Mouse (Mus musculus) stomach, embryonic 16.5 days (tissue): ENCODE results near the gene Lix1l. TPM values are rescaled to one million over a fixed set of nuclear protein-coding genes. Genes with fewer than 3 reads are reported as not detected.

ENCODE experiments used
- ATAC-seq: fragments of 200-750 bp; cut with Nextera tagmentation; 2 replicates; pipeline ENCODE4 v1.8.0; 2017; ENCODE audit warnings: moderate number of reproducible peaks, moderate TSS enrichment; ENCODE audit not compliant: insufficient read depth, low FRiP score
- H3K27ac ChIP-seq: fragments of 300-500 bp; sonication (generic); 2 replicates; pipeline ENCODE4 v1.5.1; 2014; ENCODE audit warnings: low read length
- H3K27me3 ChIP-seq: fragments of 300-500 bp; sonication (generic); 2 replicates; pipeline ENCODE4 v1.6.1; 2014; ENCODE audit warnings: low read length, control low read depth, mixed read lengths; ENCODE audit not compliant: control insufficient read depth, insufficient read depth
- H3K36me3 ChIP-seq: fragments of 300-500 bp; sonication (generic); 2 replicates; pipeline ENCODE4 v1.6.1; 2014; ENCODE audit warnings: low read length; ENCODE audit not compliant: control insufficient read depth, insufficient read depth
- H3K4me1 ChIP-seq: fragments of 300-500 bp; sonication (generic); 2 replicates; pipeline ENCODE4 v1.6.1; 2014; ENCODE audit warnings: low read length, control low read depth, mixed read lengths; ENCODE audit not compliant: control insufficient read depth, insufficient read depth
- H3K4me2 ChIP-seq: fragments of 300-500 bp; sonication (generic); 2 replicates; pipeline ENCODE4 v1.6.1; 2014; ENCODE audit warnings: low read depth, low read length, mixed read lengths
- H3K4me3 ChIP-seq: fragments of 300-500 bp; sonication (generic); replicated peaks from 2 replicates; pipeline ENCODE4 v1.5.1; 2014; ENCODE audit warnings: mild to moderate bottlenecking, low read length
- H3K9ac ChIP-seq: fragments of 300-500 bp; sonication (generic); 2 replicates; pipeline ENCODE4 v1.6.1; 2014; ENCODE audit warnings: low read length
- H3K9me3 ChIP-seq: fragments of 300-500 bp; sonication (generic); replicated peaks from 2 replicates; pipeline ENCODE4 v1.6.1; 2016; ENCODE audit warnings: low read length, control low read depth; ENCODE audit not compliant: control insufficient read depth
- WGBS: fragments of 180-500 bp; shearing (Covaris S2); extraction: QIAGEN DNeasy Blood & Tissue Kit; methylation state at CpG from one replicate; pipeline ENCODE4 v1.1.7; 2014; 5-methylcytosine and 5-hydroxymethylcytosine counted together
- polyA plus RNA-seq: library from polyadenylated mRNA; unstranded; fragments of >200 nt; fragmentation: Nextera tagmentation; extraction: Ambion mirVana; gene quantifications from 2 replicates; pipeline ENCODE4 v1.2.1, GENCODE M21; 2015

Lix1l gene
- polyA plus RNA-seq, 1 experiment from 2014 or later = 7.5 TPM

DNA sequence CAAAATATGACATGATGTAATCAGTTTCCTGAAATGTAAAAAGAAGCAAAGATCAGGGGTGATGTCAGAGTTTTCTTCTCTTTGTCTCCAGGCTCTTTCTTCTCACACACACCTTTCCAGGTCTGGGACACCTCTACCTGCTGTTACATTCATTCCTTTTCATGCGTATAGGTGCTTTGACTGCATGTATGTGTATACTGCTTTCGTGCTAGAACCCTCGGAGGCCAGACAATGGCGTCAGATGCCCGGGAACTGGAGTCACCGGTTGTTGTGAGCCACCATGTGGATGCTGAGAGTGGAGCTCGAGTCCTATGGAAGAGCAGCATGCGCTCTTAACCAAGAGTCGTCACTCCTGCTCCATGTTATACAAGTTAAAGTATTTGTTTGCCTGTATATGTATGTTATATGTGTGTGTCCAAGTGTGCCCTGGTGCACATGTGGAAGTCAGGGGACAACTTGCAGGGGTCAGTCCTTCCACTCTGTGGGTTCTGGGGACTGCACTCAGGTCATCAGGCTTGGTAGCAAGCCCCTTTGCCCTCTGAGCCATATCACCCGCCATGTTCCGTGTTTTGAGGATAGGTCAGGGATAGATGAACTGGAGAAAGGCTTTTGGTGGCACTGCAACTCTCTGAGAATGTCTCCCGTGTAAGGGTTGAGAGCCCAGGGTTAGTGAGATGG is 22.2 kb upstream of the Lix1l start:
- 83% methylated on average over 12 of the region's 12 CpGs for WGBS
- no peak overlapping the region for H3K4me2 ChIP-seq
- no peak overlapping the region for H3K4me3 ChIP-seq
- no peaks in the 10 kb centered on the region for H3K36me3 ChIP-seq
- H3K9ac ChIP-seq = no peak overlapping the region
- ATAC-seq = no peak
- H3K4me1 ChIP-seq = peaks cover 27% of the 10 kb centered on the region
- no peak overlapping the region for H3K27ac ChIP-seq
- H3K27me3 ChIP-seq = no peaks in the 10 kb centered on the region
- no peaks in the 10 kb centered on the region for H3K9me3 ChIP-seq

DNA sequence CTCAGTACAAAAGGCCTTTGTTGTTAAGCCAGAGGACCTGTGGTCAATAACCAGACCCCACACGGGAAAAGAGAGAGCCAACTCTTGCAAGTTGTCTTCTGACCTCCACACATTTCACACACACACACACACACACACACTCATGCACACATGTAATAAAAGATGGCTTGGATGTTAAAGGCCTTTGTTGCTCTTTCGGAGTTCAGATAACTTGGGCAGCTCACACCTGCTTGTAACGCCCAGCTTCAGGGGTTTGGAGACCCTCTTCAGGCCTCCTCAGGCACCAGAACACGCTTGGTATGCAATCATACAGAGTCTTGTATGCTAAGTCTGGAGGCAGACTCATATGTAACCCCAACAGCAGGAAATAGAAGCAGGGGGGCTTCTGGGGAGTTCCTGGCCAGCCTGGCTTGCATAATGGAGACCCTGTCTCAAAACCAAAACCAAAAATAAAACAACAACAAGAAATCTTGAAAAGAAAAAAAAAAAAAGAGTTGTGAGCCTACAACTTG is 21.7 kb upstream of the Lix1l start:
- no peaks in the 10 kb centered on the region for H3K9me3 ChIP-seq
- H3K4me3 ChIP-seq = no peak overlapping the region
- H3K27ac ChIP-seq = no peak overlapping the region
- no peak overlapping the region for H3K4me2 ChIP-seq
- no peaks in the 10 kb centered on the region for H3K27me3 ChIP-seq
- no peak for ATAC-seq
- H3K36me3 ChIP-seq = no peaks in the 10 kb centered on the region
- H3K4me1 ChIP-seq = peaks cover 27% of the 10 kb centered on the region
- no peak overlapping the region for H3K9ac ChIP-seq
- 78% methylated on average over 4 of the region's 4 CpGs for WGBS

DNA sequence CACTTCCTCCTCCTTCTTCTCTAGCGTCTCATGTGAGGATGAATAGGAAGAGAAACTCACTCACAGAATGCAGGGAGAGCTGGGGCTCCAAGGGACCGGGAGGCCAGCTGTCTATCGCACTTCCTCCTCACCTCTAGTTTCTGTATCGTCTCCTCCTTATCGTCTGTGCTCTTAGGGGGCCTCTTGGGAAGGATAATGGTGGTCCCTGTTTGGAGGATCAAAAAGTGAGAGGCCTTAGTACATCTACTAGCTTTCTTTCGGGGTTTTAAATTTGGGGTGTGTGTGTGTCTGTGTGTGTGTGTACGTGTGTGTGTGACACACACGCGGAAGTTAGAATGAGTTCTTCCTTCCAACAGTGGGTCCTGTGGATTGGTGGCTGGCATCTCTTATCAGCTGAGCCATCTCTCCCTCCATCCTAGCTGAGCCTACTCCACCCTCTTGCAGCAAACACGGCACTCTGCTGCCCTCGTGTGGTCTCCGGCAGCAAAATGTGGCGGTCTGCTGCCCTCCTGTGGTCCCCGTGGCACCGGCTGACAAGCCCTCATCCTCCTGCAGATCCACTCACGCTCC is 21.0 kb upstream of the Lix1l start:
- Histone ChIP-seq H3K4me1 (peaks cover 27% of the 10 kb centered on the region), H3K4me3 (peak overlapping the region; percentile 28), H3K27me3 (no peaks in the 10 kb centered on the region), H3K4me2 (peak overlapping the region; percentile 47), H3K9me3 (no peaks in the 10 kb centered on the region), H3K27ac (no peak overlapping the region), H3K36me3 (no peaks in the 10 kb centered on the region), H3K9ac (peak overlapping the region; percentile 68)
- WGBS = 14% methylated on average over 16 of the region's 16 CpGs
- ATAC-seq = peak; percentile 51; the same call in 1 of the 2 replicates

DNA sequence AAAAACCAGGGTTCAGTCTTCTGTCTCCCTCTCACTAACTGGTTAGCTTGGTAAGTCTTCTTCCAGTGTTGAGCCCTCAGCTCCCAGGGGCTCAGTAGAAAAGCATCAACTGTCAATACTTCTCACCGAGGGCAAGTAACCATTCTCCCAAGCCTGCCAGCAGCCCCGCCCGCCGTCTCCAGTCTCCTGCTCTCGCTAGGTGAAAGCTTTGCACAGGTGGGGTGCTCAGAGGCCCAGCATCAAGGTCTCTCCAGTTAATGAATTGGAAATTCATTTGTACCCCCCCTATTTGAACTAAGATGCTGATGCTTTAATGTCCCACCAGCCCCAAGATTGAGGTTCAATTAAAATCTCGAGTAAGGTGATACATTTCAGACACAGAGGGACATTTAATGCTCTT is 19.8 kb upstream of the Lix1l start:
- WGBS = 58% methylated on average over 6 of the region's 6 CpGs
- Histone ChIP-seq H3K36me3 (no peaks in the 10 kb centered on the region), H3K4me2 (no peak overlapping the region), H3K9me3 (no peaks in the 10 kb centered on the region), H3K4me3 (no peak overlapping the region), H3K27me3 (no peaks in the 10 kb centered on the region), H3K27ac (no peak overlapping the region), H3K4me1 (peaks cover 22% of the 10 kb centered on the region), H3K9ac (peak overlapping the region; percentile 68; the same call in 1 of the 2 replicates)
- no peak for ATAC-seq

DNA sequence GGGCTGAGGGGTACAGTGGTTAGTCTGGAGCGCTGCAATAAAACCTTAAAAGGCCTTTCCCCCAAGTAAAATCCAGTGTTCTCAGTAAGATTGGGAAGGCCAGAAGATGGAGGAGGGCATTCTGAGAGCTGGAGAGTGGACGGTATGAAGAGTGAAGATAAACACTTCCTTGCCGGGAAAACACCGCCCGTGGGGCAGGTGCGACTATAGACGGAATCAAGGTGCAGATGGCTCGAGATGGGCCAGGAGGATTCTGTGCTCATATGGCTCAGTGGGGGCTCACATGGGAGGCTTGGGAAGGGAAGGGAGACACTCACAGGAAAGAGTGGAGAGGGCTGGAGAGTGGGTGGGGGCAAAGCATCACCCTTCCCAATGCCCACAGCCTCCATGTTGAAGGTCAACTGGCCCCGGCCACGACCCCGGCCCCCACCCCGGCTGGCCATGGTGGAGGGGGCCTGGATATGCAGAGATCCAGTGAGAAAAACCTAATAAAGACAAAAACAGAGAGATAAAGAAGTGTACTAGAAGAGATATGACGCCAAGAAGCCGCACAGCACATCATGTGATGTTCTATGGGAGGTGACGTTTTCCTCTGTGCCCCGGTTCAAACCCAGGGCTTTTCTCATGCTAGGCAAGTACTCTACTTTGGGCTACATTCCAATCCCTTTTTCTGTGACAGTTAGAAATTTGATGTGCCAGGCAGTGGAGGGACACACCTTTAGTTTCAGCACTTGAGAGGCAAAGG is 19.0 kb upstream of the Lix1l start:
- Histone ChIP-seq H3K27ac (no peak overlapping the region), H3K4me2 (no peak overlapping the region), H3K4me3 (no peak overlapping the region), H3K36me3 (no peaks in the 10 kb centered on the region), H3K27me3 (no peaks in the 10 kb centered on the region), H3K4me1 (peaks cover 14% of the 10 kb centered on the region), H3K9ac (no peak overlapping the region), H3K9me3 (no peaks in the 10 kb centered on the region)
- ATAC-seq = no peak
- 80% methylated on average over 16 of the region's 16 CpGs for WGBS

DNA sequence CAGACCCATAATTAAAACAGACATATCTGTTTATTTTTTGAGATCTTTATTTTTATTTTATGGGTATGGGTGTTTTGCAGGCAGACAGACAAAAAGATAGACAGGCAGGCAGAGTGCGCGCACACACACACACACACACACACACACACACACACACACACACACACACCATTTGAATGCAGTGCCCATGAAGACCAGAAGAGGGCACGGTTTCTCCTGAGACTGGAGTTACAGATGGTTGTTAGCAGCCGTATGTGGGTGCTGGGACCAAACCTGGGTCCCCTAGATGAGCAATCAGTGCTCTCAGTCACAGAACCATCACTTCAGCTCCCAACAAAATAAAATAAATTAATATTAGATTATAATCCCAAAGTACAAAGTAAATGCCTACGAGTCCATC is 17.6 kb upstream of the Lix1l start:
- peaks cover 5% of the 10 kb centered on the region; the same call in 1 of the 2 replicates for H3K4me1 ChIP-seq
- H3K4me3 ChIP-seq = no peak overlapping the region
- H3K9ac ChIP-seq = no peak overlapping the region
- WGBS = 92% methylated on average over 5 of the region's 5 CpGs
- no peak for ATAC-seq
- no peak overlapping the region for H3K4me2 ChIP-seq
- no peaks in the 10 kb centered on the region for H3K36me3 ChIP-seq
- no peaks in the 10 kb centered on the region for H3K27me3 ChIP-seq
- H3K27ac ChIP-seq = no peak overlapping the region
- H3K9me3 ChIP-seq = no peaks in the 10 kb centered on the region; the same call in 1 of the 2 replicates

DNA sequence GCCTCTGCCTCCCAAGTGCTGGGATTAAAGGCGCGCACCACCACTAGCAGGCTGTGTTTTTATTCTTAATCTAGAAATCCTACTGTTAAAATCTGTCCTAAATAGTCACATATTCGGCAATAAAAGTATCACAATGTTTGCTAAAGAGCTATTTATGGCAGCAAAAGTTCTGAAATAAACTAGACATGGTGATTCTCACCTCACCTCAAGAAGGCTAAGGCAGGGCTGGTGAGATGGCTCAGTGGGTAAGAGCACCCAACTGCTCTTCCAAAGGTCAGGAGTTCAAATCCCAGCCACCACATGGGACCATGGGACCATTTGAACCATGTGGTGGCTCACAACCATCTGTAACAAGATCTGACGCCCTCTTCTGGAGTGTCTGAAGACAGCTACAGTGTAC is 10.3 kb upstream of the Lix1l start:
- Histone ChIP-seq H3K9ac (no peak overlapping the region), H3K4me3 (no peak overlapping the region), H3K4me2 (no peak overlapping the region), H3K4me1 (0 out of 2 replicates have a peak, but pooled peaks cover 3% of the 10 kb centered on the region), H3K27me3 (peaks cover 6% of the 10 kb centered on the region; the same call in 1 of the 2 replicates), H3K9me3 (no peaks in the 10 kb centered on the region; the same call in 1 of the 2 replicates), H3K27ac (no peak overlapping the region), H3K36me3 (no peaks in the 10 kb centered on the region; the same call in 1 of the 2 replicates)
- no peak for ATAC-seq
- 83% methylated on average over 4 of the region's 4 CpGs for WGBS

DNA sequence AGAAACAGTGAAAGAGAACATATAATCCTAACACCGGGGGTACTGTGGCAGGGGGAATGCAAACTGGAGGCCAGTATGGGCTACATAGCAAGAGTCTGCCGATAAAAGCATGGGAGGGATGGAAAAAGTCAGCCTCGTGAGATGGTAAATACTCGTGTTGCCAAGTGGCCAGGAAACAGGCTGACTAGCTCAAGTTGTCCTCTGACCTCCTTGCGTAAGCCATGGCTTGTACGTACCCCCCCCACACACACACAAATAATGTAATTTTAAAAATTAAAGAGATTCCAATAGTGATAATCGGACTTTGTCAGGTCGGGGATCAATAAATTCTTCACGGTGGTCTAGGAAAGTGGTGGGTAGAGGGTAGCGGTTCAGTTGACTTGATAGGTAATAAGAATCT is 7.6 kb upstream of the Lix1l start:
- Histone ChIP-seq H3K4me1 (peaks cover 19% of the 10 kb centered on the region), H3K9me3 (no peaks in the 10 kb centered on the region), H3K27ac (peak overlapping the region; percentile 88), H3K4me2 (peak overlapping the region; percentile 97), H3K36me3 (no peaks in the 10 kb centered on the region; the same call in 1 of the 2 replicates), H3K27me3 (peaks cover 6% of the 10 kb centered on the region; the same call in 1 of the 2 replicates), H3K9ac (peak overlapping the region; percentile 81), H3K4me3 (peak overlapping the region; percentile 80)
- 2% methylated on average over 10 of the region's 10 CpGs for WGBS
- no peak for ATAC-seq
